Mouse (Mus musculus) CH12.LX (cell line): ENCODE results near the gene Ncln.
A peak's percentile ranks its signal among the peaks of the same experiment; 100 is the strongest.

Experiments used
- CHD1 ChIP-seq: IDR thresholded peaks from 2 replicates; pipeline ENCODE4 v1.6.1; 2012; ENCODE audit warnings: low read depth, low read length, improper control_type of control experiment, inconsistent platforms
- CTCF ChIP-seq, 2 experiments: IDR thresholded peaks in 1 of 2; conservative IDR thresholded peaks in 1 of 2; 2 replicates each; pipeline ENCODE4 v1.5.1; 2011 to 2012; ENCODE audit warnings: low read depth in 2 of 2, low read length in 2 of 2, improper control_type of control experiment in 1 of 2, inconsistent platforms in 1 of 2, mild to moderate bottlenecking in 1 of 2, moderate library complexity in 1 of 2
- POLR2A ChIP-seq: IDR thresholded peaks from 2 replicates; pipeline ENCODE4 v1.6.1; 2011; ENCODE audit warnings: low read depth, mild to moderate bottlenecking, improper control_type of control experiment, low read length
- USF1 ChIP-seq: IDR thresholded peaks from 2 replicates; pipeline ENCODE4 v1.6.1; 2014; ENCODE audit warnings: low read depth, mild to moderate bottlenecking, inconsistent platforms, low read length, improper control_type of control experiment

DNA sequence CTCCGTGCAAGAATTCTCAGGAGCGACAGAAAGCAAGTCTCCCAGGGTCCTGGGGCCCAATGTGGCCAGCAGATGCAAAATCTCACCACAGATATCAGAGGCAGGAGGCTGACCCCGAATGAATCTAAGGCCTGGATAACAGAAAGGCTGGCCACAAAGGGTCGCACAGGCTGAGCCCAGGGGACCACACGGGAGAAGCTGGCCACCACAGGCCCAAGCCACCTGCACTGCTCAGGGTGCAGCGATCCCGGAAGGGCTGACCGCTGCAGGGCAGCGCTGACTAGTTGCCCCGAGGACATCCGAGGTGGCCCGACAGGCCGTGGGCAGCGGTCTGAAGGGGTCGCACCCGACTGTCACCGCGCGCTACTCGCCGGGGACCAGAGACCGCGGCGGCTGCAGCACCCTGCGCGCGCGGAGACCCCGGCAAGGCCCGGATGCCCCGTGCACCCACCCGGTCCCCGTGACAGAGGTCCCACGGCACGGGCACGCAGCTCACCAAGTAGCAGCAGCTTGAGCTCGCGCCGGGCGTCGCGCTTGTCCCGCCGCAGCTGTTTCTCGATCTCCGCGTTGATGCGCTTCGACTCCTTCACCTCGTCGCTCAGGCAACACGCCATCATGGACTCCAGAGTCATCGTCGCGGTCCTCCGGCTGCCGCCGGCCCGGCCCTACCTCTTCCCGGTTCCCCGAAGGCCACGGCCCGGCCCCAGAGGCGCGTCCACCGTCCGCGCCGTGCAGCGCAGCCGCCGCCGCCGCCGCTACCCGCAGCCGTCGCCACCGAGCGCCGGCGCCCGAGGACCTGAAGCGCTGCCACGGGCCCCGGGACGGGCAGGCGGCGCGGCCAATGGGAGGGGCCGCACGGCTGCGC lies 48.3 kb upstream of the Ncln start:
- no peak for TF ChIP-seq USF1
- TF ChIP-seq POLR2A = peak; percentile 70; the same call in 1 of the 2 replicates
- TF ChIP-seq CHD1 = no peak
- no peak for TF ChIP-seq CTCF (conservative IDR thresholded peaks at IDR 0.05 in 1 of 2, IDR thresholded peaks at IDR 0.05 in 1 of 2; ENCODE audit: low read depth in 2 of 2, low read length in 2 of 2)
